Mouse (Mus musculus) neural tube, embryonic 12.5 days (tissue): ENCODE measurements around the gene Abhd10. TPM values are rescaled to one million over a fixed set of nuclear protein-coding genes. Genes with fewer than 3 reads are reported as not detected.

Experiments
- ATAC-seq: fragments of 200-750 bp; cut with Nextera tagmentation; 2 replicates; pipeline ENCODE4 v1.8.0; 2017; ENCODE audit warnings: low read depth, mild to moderate bottlenecking, moderate TSS enrichment, moderate library complexity; ENCODE audit not compliant: low FRiP score
- H3K27ac ChIP-seq: fragments of 300-500 bp; sonication (generic); 2 replicates; pipeline ENCODE4 v1.5.1; 2016
- H3K27me3 ChIP-seq: fragments of 300-500 bp; sonication (generic); replicated peaks from 2 replicates; pipeline ENCODE4 v1.6.1; 2016; ENCODE audit warnings: mild to moderate bottlenecking
- H3K36me3 ChIP-seq: fragments of 300-500 bp; sonication (generic); 2 replicates; pipeline ENCODE4 v1.6.1; 2016; ENCODE audit warnings: mild to moderate bottlenecking
- H3K4me1 ChIP-seq: fragments of 300-500 bp; sonication (generic); 2 replicates; pipeline ENCODE4 v1.6.1; 2016
- H3K4me2 ChIP-seq: fragments of 300-500 bp; sonication (generic); replicated peaks from 2 replicates; pipeline ENCODE4 v1.6.1; 2016; ENCODE audit warnings: mild to moderate bottlenecking
- H3K4me3 ChIP-seq: fragments of 300-500 bp; sonication (generic); 2 replicates; pipeline ENCODE4 v1.5.1; 2016
- H3K9ac ChIP-seq: fragments of 300-500 bp; sonication (generic); 2 replicates; pipeline ENCODE4 v1.6.1; 2016; ENCODE audit warnings: mild to moderate bottlenecking
- H3K9me3 ChIP-seq: fragments of 300-500 bp; sonication (generic); 2 replicates; pipeline ENCODE4 v1.6.1; 2016; ENCODE audit warnings: mild to moderate bottlenecking
- WGBS: fragments of 180-500 bp; shearing (Covaris S2); methylation state at CpG from one replicate; pipeline ENCODE4 v1.1.7; 2016; 5-methylcytosine and 5-hydroxymethylcytosine counted together
- polyA plus RNA-seq: library from polyadenylated mRNA; unstranded; fragments of >200 nt; fragmentation: Nextera tagmentation; extraction: Ambion mirVana; gene quantifications from 2 replicates; pipeline ENCODE4 v1.2.1, GENCODE M21; 2016

Gene Abhd10
- polyA plus RNA-seq, 1 experiment from 2014 or later = 47.4 TPM

GRCm38 (mm10) chr16:45693558-45693957, 49.2 kb downstream of the Abhd10 start, which contains the start of gene Tmprss7:
Gene Tmprss7 (minus strand): TSS chr16:45693658.
- no peak for ATAC-seq
- WGBS = 82% methylated on average over 10 of the region's 10 CpGs
- Histone ChIP-seq H3K4me2 (no peak within 1 kb of the TSS), H3K9ac (no peak within 1 kb of the TSS), H3K27me3 (no peaks in the 10 kb centered on the region), H3K9me3 (no peaks in the 10 kb centered on the region), H3K4me1 (peaks cover 8% of the 10 kb centered on the region; the same call in 1 of the 2 replicates), H3K4me3 (no peak within 1 kb of the TSS), H3K36me3 (no peaks in the 10 kb centered on the region), H3K27ac (no peak within 1 kb of the TSS)

GRCm38 (mm10) chr16:45692851-45693250, 49.9 kb downstream of the Abhd10 start:
- no peak overlapping the region for H3K27ac ChIP-seq
- ATAC-seq = no peak
- 64% methylated on average over 3 of the region's 3 CpGs for WGBS
- no peak overlapping the region for H3K9ac ChIP-seq
- no peaks in the 10 kb centered on the region for H3K9me3 ChIP-seq
- H3K4me3 ChIP-seq = no peak overlapping the region
- H3K4me2 ChIP-seq = no peak overlapping the region
- no peaks in the 10 kb centered on the region for H3K36me3 ChIP-seq
- H3K27me3 ChIP-seq = no peaks in the 10 kb centered on the region
- H3K4me1 ChIP-seq = peaks cover 8% of the 10 kb centered on the region; the same call in 1 of the 2 replicates

- Histone ChIP-seq H3K36me3 (no peaks in the 10 kb centered on the region), H3K4me2 (no peak overlapping the region), H3K4me3 (no peak overlapping the region), H3K4me1 (peaks cover 8% of the 10 kb centered on the region; the same call in 1 of the 2 replicates), H3K27ac (no peak overlapping the region), H3K27me3 (no peaks in the 10 kb centered on the region), H3K9ac (no peak overlapping the region), H3K9me3 (no peaks in the 10 kb centered on the region)
- WGBS = 11% methylated on average over 4 of the region's 4 CpGs
- ATAC-seq = peak; percentile 68
Observed at GRCm38 (mm10) chr16:45690178-45690577, 52.6 kb downstream of the Abhd10 start.

- Histone ChIP-seq H3K27me3 (no peaks in the 10 kb centered on the region), H3K36me3 (no peaks in the 10 kb centered on the region), H3K27ac (no peak overlapping the region), H3K4me3 (no peak overlapping the region), H3K9me3 (no peaks in the 10 kb centered on the region), H3K9ac (no peak overlapping the region), H3K4me2 (no peak overlapping the region), H3K4me1 (peaks cover 8% of the 10 kb centered on the region; the same call in 1 of the 2 replicates)
- 84% methylated on average over 3 of the region's 3 CpGs for WGBS
- no peak for ATAC-seq
Observed at GRCm38 (mm10) chr16:45686833-45687232, 55.9 kb downstream of the Abhd10 start.

GRCm38 (mm10) chr16:45685295-45685694, 57.5 kb downstream of the Abhd10 start:
- H3K9me3 ChIP-seq = no peaks in the 10 kb centered on the region
- H3K27me3 ChIP-seq = no peaks in the 10 kb centered on the region
- H3K9ac ChIP-seq = no peak overlapping the region
- 69% methylated on average over 3 of the region's 3 CpGs for WGBS
- ATAC-seq = no peak
- H3K4me3 ChIP-seq = no peak overlapping the region
- H3K4me2 ChIP-seq = no peak overlapping the region
- H3K4me1 ChIP-seq = peaks cover 5% of the 10 kb centered on the region; the same call in 1 of the 2 replicates
- no peak overlapping the region for H3K27ac ChIP-seq
- H3K36me3 ChIP-seq = no peaks in the 10 kb centered on the region

GRCm38 (mm10) chr16:45684815-45685214, 57.9 kb downstream of the Abhd10 start:
- no peak overlapping the region for H3K9ac ChIP-seq
- H3K4me2 ChIP-seq = no peak overlapping the region
- no peaks in the 10 kb centered on the region for H3K27me3 ChIP-seq
- no peaks in the 10 kb centered on the region for H3K4me1 ChIP-seq
- H3K4me3 ChIP-seq = no peak overlapping the region
- ATAC-seq = no peak
- H3K27ac ChIP-seq = no peak overlapping the region
- 16% methylated on average over 8 of the region's 8 CpGs for WGBS
- no peaks in the 10 kb centered on the region for H3K36me3 ChIP-seq
- no peaks in the 10 kb centered on the region for H3K9me3 ChIP-seq

Other genes starting within 250 kb of the Abhd10 start
- not detected in 2 replicates for gene Gm609, start 250.0 kb downstream of the Abhd10 start, polyA plus RNA-seq
- gene Gm17783, start 210.9 kb downstream of the Abhd10 start, polyA plus RNA-seq = not detected in 2 replicates
- not detected in 2 replicates for gene Slc9c1, start 207.6 kb downstream of the Abhd10 start, polyA plus RNA-seq
- gene Gcsam, start 132.6 kb downstream of the Abhd10 start, polyA plus RNA-seq = 0.20 TPM in 1 of 2 replicates, not detected in the other
- gene BC016579, start 88.9 kb downstream of the Abhd10 start, polyA plus RNA-seq = 0.11 TPM in 1 of 2 replicates, not detected in the other
- gene Tmprss7, start 49.3 kb downstream of the Abhd10 start, polyA plus RNA-seq = 0.66 and 0.77 TPM in 2 replicates
- gene Tagln3, start 18.3 kb downstream of the Abhd10 start, polyA plus RNA-seq = 584 and 621 TPM in 2 replicates
- 31.8 and 32.9 TPM in 2 replicates for gene Phldb2, start 210.6 kb upstream of the Abhd10 start, polyA plus RNA-seq